Mouse (Mus musculus) layer of hippocampus, adult 18-20 months (tissue): ENCODE measurements around the gene Ciz1. TPM values are rescaled to one million over a fixed set of nuclear protein-coding genes. Genes with fewer than 3 reads are reported as not detected.

ENCODE experiments used
- DNase-seq, 2 experiments: peaks; one replicate each; pipeline ENCODE4 v3.0.0; 2022; ENCODE audit warnings: low spot score in 2 of 2
- total RNA-seq, 2 experiments: library from RNA; stranded (reverse); gene quantifications; 2 replicates each; pipeline ENCODE4 v1.2.3; 2021

Gene Ciz1
- total RNA-seq, 2 experiments from 2014 or later, result 69.3 to 77.0 TPM

- DNase-seq, result no peak
These were observed 60.8 kb downstream of the Ciz1 start for GRCm38 (mm10) chr2:32412742-32413531.

- DNase-seq, result no peak
These were observed 61.8 kb downstream of the Ciz1 start for GRCm38 (mm10) chr2:32413936-32414335.

- DNase-seq, result no peak
These were observed 63.7 kb downstream of the Ciz1 start for GRCm38 (mm10) chr2:32415801-32416200.

- no peak for DNase-seq
These were observed 64.4 kb downstream of the Ciz1 start for GRCm38 (mm10) chr2:32416556-32416955.

- DNase-seq, result no peak
These were observed 65.4 kb downstream of the Ciz1 start for GRCm38 (mm10) chr2:32417486-32417885.

- DNase-seq, result no peak
These were observed 66.5 kb downstream of the Ciz1 start for GRCm38 (mm10) chr2:32418430-32419151.

- no peak for DNase-seq
These were observed 67.2 kb downstream of the Ciz1 start for GRCm38 (mm10) chr2:32419359-32419758.

- DNase-seq, result no peak
These were observed 68.0 kb downstream of the Ciz1 start for GRCm38 (mm10) chr2:32420066-32420608.

GRCm38 (mm10) chr2:32420647-32421046, 68.5 kb downstream of the Ciz1 start:
- DNase-seq, result no peak

GRCm38 (mm10) chr2:32421851-32422251, 69.7 kb downstream of the Ciz1 start:
- no peak for DNase-seq

GRCm38 (mm10) chr2:32423481-32424331, 71.6 kb downstream of the Ciz1 start:
- peak in 1 of 2 experiments; percentile 55 for DNase-seq

- DNase-seq, result no peak
These were observed 72.7 kb downstream of the Ciz1 start for GRCm38 (mm10) chr2:32424796-32425195.

GRCm38 (mm10) chr2:32425568-32425967, 73.4 kb downstream of the Ciz1 start:
- no peak for DNase-seq

GRCm38 (mm10) chr2:32426141-32426540, 74.0 kb downstream of the Ciz1 start:
- DNase-seq, result no peak

GRCm38 (mm10) chr2:32427720-32428119, 75.6 kb downstream of the Ciz1 start:
- no peak for DNase-seq

GRCm38 (mm10) chr2:32428262-32428722, 76.2 kb downstream of the Ciz1 start:
- peak; percentile 62 to 72 for DNase-seq

GRCm38 (mm10) chr2:32429215-32429891, 77.2 kb downstream of the Ciz1 start:
- no peak for DNase-seq
